Mouse (Mus musculus) C2C12 (cell line): ENCODE data around the gene Rp9.
A peak's percentile ranks its signal among the peaks of the same experiment; 100 is the strongest.

ENCODE experiments used
- CEBPB ChIP-seq: IDR thresholded peaks from one replicate; pipeline ENCODE4 v1.6.1; 2011; ENCODE audit warnings: low read depth, mild to moderate bottlenecking, control low read depth, moderate library complexity
- CTCF ChIP-seq: IDR thresholded peaks from one replicate; pipeline ENCODE4 v1.5.1; 2011; ENCODE audit not compliant: control insufficient read depth, insufficient read depth, insufficient read length
- MAX ChIP-seq: IDR thresholded peaks from one replicate; pipeline ENCODE4 v1.6.1; 2011; ENCODE audit warnings: mild to moderate bottlenecking, control low read depth
- MYOG ChIP-seq: IDR thresholded peaks from one replicate; pipeline ENCODE4 v1.6.1; 2011; ENCODE audit not compliant: control insufficient read depth, insufficient read length; ENCODE audit errors: extremely low read depth
- USF1 ChIP-seq: IDR thresholded peaks from one replicate; pipeline ENCODE4 v1.6.1; 2011; ENCODE audit warnings: low read depth, mild to moderate bottlenecking, control low read depth, moderate library complexity

DNA sequence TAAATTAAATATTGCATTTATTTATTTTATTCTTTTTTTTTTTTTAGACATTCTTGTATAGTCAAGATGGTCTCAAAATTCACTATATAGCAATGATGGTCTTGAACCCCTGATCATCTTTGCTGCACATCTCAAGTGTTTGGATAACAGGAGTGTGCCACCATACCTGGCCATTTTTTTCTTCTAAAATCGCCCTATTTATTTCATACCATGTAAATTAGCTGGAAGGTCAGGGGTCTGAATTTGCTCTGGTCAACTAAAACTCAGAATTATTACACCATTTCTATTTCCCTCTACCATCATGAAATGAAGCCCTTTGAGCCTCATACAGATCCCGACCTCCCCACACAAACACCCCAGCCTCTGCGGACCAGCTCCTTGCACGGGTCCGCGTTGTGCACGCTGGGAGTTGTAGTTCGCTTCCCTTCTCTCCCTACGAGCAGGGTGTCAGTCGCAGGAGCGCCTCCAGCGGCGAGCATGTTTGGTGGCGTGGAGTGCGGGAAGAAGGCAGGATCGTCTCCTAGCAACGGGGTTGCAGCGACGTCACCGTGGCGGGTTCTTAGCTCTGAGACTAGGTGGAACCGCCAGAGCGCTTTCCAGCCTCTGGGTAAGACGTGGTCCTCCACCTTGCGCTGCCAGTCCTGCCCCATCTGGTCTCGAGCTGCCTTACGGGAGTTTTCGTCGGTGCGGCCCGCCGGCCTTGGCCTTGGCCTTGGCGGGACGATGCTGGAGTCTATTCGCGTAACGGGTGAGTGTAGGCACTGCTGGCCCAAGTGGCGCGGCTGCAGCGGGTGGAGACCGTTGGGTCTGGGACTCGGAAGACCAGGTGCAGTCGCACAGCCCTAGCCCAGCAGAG is 58.3 kb downstream of the Rp9 start, which contains the start of gene 9530077C05Rik:
- TF ChIP-seq CEBPB (no peak), MAX (peak; percentile 74), CTCF (peak; percentile 94), USF1 (no peak), MYOG (no peak)
